Mouse (Mus musculus) liver, postnatal 0 days (tissue): Measurements from ENCODE around the gene Cd63.

ENCODE experiments used
- CTCF ChIP-seq: sonication (generic); IDR thresholded peaks from 2 replicates; pipeline ENCODE4 v1.5.1; 2016; ENCODE audit warnings: antibody characterized with exemption, low read depth
- EP300 ChIP-seq: IDR thresholded peaks from 2 replicates; pipeline ENCODE4 v1.6.1; 2016; ENCODE audit warnings: antibody characterized with exemption, low read depth, mild to moderate bottlenecking

DNA sequence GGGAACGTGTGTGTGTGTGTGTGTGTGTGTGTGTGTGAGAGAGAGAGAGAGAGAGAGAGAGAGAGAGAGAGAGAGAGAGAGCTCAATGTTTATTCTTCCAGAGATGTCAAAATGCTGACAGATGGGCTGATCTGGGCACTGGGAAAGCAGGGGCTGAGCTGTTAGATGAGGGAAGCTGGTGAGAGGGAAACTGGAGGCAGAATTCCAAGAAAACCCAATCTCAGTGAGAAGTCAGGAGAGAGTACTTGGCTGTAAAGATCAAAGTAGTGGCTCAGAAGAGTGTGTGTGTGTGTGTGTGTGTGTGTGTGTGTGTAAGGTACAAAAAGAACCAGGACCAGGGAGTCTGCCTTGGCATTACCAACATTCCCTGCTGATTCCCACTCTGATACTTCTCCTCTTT, 3.3 kb upstream of the Cd63 start:
- TF ChIP-seq CTCF (no peak), EP300 (no peak)
